Mouse (Mus musculus) C2C12 (cell line): ENCODE measurements around the gene Spout1.

Experiments used
- CEBPB ChIP-seq: IDR thresholded peaks from one replicate; pipeline ENCODE4 v1.6.1; 2011; ENCODE audit warnings: low read depth, mild to moderate bottlenecking, control low read depth, moderate library complexity
- CTCF ChIP-seq: IDR thresholded peaks from one replicate; pipeline ENCODE4 v1.5.1; 2011; ENCODE audit not compliant: control insufficient read depth, insufficient read depth, insufficient read length
- FOSL1 ChIP-seq: IDR thresholded peaks from one replicate; pipeline ENCODE4 v1.8.0; 2011; ENCODE audit warnings: mild to moderate bottlenecking, low read length; ENCODE audit not compliant: poor library complexity, insufficient read depth, severe bottlenecking
- MAX ChIP-seq: IDR thresholded peaks from one replicate; pipeline ENCODE4 v1.6.1; 2011; ENCODE audit warnings: mild to moderate bottlenecking, control low read depth
- MYOD1 ChIP-seq: IDR thresholded peaks from one replicate; pipeline ENCODE4 v1.6.1; 2011; ENCODE audit warnings: low read depth; ENCODE audit not compliant: control insufficient read depth, insufficient read length
- USF1 ChIP-seq: IDR thresholded peaks from one replicate; pipeline ENCODE4 v1.6.1; 2011; ENCODE audit warnings: low read depth, mild to moderate bottlenecking, control low read depth, moderate library complexity

DNA sequence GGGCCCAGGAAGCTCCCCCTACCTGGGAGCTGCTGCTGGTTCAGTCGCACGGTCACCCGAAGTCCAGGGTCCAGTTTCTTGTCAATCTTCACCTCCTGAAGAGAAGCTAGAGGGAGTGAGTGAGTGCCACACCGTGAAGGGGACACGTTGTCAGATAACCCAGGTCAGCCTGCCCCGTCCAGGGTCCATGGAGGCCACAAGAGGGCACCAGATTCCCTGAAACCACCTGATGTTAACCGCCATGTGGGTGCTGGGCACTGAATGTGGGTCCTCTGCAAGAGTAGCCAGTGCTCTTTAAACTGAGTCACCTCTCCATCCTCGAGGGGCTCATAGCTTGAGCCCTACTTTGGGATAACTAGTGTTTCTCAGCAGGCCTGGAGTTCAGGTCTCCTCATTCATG lies 2.4 kb downstream of the Spout1 start:
- TF ChIP-seq CTCF (peak; percentile 14), CEBPB (no peak), MAX (no peak), USF1 (no peak), MYOD1 (no peak), FOSL1 (no peak)
